In the genomic region with DNA sequence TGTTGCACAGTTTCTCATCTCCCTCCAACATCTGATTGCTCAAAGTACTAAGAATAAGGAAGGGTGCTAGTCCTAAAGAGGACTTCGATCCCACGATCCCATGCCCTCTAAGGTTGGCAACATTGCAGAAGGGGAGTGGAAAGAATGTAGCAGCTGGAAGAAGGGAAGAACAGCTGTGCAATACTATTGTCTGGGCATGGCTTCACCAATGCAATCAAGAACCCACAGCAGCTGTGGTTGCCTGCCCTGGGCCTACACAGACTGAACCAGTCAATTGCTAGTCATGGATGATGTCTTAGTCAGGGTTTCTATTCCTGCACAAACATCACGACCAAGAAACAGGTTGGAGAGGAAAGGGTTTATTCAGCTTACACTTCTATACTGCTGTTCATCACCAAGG, we compare ENCODE assay signal across 19 mouse cellular contexts. TPM values are rescaled to one million over a fixed set of nuclear protein-coding genes. Genes with fewer than 3 reads are reported as not detected.
"Had no signal": no experiment of that assay in that cellular context is flagged by ENCODE, and none has a peak within 500 bp of the region (broad histone marks: within the 10 kb centered on the region; RNA-seq: fewer than 3 reads in every experiment).

No protein-coding gene starts in this region.

- DNase-seq: liver, postnatal 0 days; lung, adult 2 months; lung, postnatal 14 days; lung, postnatal 36 days; right cerebral cortex, postnatal 14 days; thymus, adult 2 months; thymus, postnatal 25 days; thymus, postnatal 4 days had no signal

- H3K4me2 ChIP-seq: lung, embryonic 15.5 days; midbrain, embryonic 11.5 days; midbrain, embryonic 13.5 days; midbrain, embryonic 15.5 days; neural tube, embryonic 13.5 days; neural tube, embryonic 15.5 days; stomach, embryonic 15.5 days had no signal

- H3K27me3 ChIP-seq: lung, embryonic 15.5 days; megakaryocyte, embryonic 14.5 days; midbrain, embryonic 13.5 days; midbrain, embryonic 15.5 days; neural tube, embryonic 13.5 days; neural tube, embryonic 15.5 days; stomach, embryonic 15.5 days had no signal

- H3K36me3 ChIP-seq: lung, embryonic 15.5 days; midbrain, embryonic 13.5 days; midbrain, embryonic 15.5 days; neural tube, embryonic 13.5 days; neural tube, embryonic 15.5 days; stomach, embryonic 15.5 days had no signal

- H3K4me3 ChIP-seq: lung, embryonic 15.5 days; megakaryocyte, embryonic 14.5 days; midbrain, embryonic 13.5 days; midbrain, embryonic 15.5 days; neural tube, embryonic 13.5 days; neural tube, embryonic 15.5 days; stomach, embryonic 15.5 days had no signal

RNA-seq across cellular contexts. Expression of a gene that starts 53.7 kb away (rescaled TPM):
- total RNA-seq: megakaryocyte progenitor cell, adult 5-6 weeks; monocyte, adult 5-6 weeks had no signal
- polyA plus RNA-seq: macrophage had no signal
